Mouse (Mus musculus): Measurements from ENCODE around the gene Usp18. TPM values are rescaled to one million over a fixed set of nuclear protein-coding genes. Genes with fewer than 3 reads are reported as not detected.

The Usp18 gene
- polyA plus RNA-seq, 2 experiments: 2.9 to 5.4 TPM

GRCm38 (mm10) chr6:121232652-121233051 is 13.1 kb upstream of the Usp18 start:
- H3K27ac ChIP-seq: no peak overlapping the region
- H3K9ac ChIP-seq (replicated peaks): no peak overlapping the region
- H3K4me1 ChIP-seq (replicated peaks; ENCODE audit: control insufficient read depth in 2 of 2, insufficient read depth in 2 of 2, low read length in 1 of 2): no peaks in the 10 kb centered on the region
- no peak overlapping the region for H3K4me2 ChIP-seq (ENCODE audit: low read depth)
- TF ChIP-seq EP300 (IDR thresholded peaks at IDR 0.05; ENCODE audit: low read depth): no peak
- no peak for TF ChIP-seq CTCF (IDR thresholded peaks at IDR 0.05; ENCODE audit: low read depth)
- H3K4me3 ChIP-seq (ENCODE audit: insufficient read depth in 1 of 2, low read depth in 2 of 2, low read length in 2 of 2): no peak overlapping the region
- ATAC-seq (ENCODE audit: insufficient read depth) (no peak), DNase-seq (ENCODE audit: low read depth in 3 of 3, low spot score in 3 of 3) (no peak)
- H3K27me3 ChIP-seq (ENCODE audit: control insufficient read depth, insufficient read depth, low read length): no peaks in the 10 kb centered on the region
- H3K36me3 ChIP-seq (replicated peaks; ENCODE audit: control insufficient read depth, insufficient read depth, low read depth): no peaks in the 10 kb centered on the region
- WGBS (ENCODE audit: insufficient replicate concordance): 44% methylated on average over 1 of the region's 1 CpGs
- no peaks in the 10 kb centered on the region for H3K9me3 ChIP-seq (ENCODE audit: control insufficient read depth, low read length)

- 62% methylated on average over 2 of the region's 2 CpGs for WGBS (ENCODE audit: insufficient replicate concordance)
- Histone ChIP-seq H3K4me3 (ENCODE audit: insufficient read depth in 1 of 2, low read depth in 2 of 2, low read length in 2 of 2) (no peak overlapping the region), H3K27ac (no peak overlapping the region), H3K9me3 (ENCODE audit: control insufficient read depth, low read length) (no peaks in the 10 kb centered on the region), H3K4me1 (replicated peaks; ENCODE audit: control insufficient read depth in 2 of 2, insufficient read depth in 2 of 2, low read length in 1 of 2) (peaks cover 0 to 3% of the 10 kb centered on the region in 2 experiments; a peak in 2 of 4 replicates), H3K4me2 (ENCODE audit: low read depth) (no peak overlapping the region), H3K36me3 (replicated peaks; ENCODE audit: control insufficient read depth, insufficient read depth, low read depth) (no peaks in the 10 kb centered on the region), H3K27me3 (ENCODE audit: control insufficient read depth, insufficient read depth, low read length) (no peaks in the 10 kb centered on the region), H3K9ac (replicated peaks) (no peak overlapping the region)
- TF ChIP-seq CTCF (IDR thresholded peaks at IDR 0.05; ENCODE audit: low read depth) (no peak), EP300 (IDR thresholded peaks at IDR 0.05; ENCODE audit: low read depth) (no peak)
- DNase-seq (ENCODE audit: low read depth in 3 of 3, low spot score in 3 of 3) (no peak), ATAC-seq (ENCODE audit: insufficient read depth) (no peak)
These were observed 9.3 kb upstream of the Usp18 start for GRCm38 (mm10) chr6:121236386-121236785.

- DNase-seq (ENCODE audit: low read depth in 3 of 3, low spot score in 3 of 3) (no peak), ATAC-seq (ENCODE audit: insufficient read depth) (no peak)
- Histone ChIP-seq H3K9me3 (ENCODE audit: control insufficient read depth, low read length) (no peaks in the 10 kb centered on the region), H3K4me2 (ENCODE audit: low read depth) (no peak overlapping the region), H3K4me1 (replicated peaks; ENCODE audit: control insufficient read depth in 2 of 2, insufficient read depth in 2 of 2, low read length in 1 of 2) (peaks cover 0 to 8% of the 10 kb centered on the region in 2 experiments; a peak in 2 of 4 replicates), H3K27ac (no peak overlapping the region), H3K4me3 (ENCODE audit: insufficient read depth in 1 of 2, low read depth in 2 of 2, low read length in 2 of 2) (no peak overlapping the region), H3K27me3 (ENCODE audit: control insufficient read depth, insufficient read depth, low read length) (no peaks in the 10 kb centered on the region), H3K36me3 (replicated peaks; ENCODE audit: control insufficient read depth, insufficient read depth, low read depth) (no peaks in the 10 kb centered on the region), H3K9ac (replicated peaks) (no peak overlapping the region)
- WGBS (ENCODE audit: insufficient replicate concordance): 72% methylated on average over 4 of the region's 4 CpGs
- TF ChIP-seq CTCF (IDR thresholded peaks at IDR 0.05; ENCODE audit: low read depth) (no peak), EP300 (IDR thresholded peaks at IDR 0.05; ENCODE audit: low read depth) (no peak)
These were observed 7.5 kb upstream of the Usp18 start for GRCm38 (mm10) chr6:121238209-121238608.

GRCm38 (mm10) chr6:121241780-121242179 is 3.9 kb upstream of the Usp18 start:
- no peak for ATAC-seq (ENCODE audit: insufficient read depth)
- no peak overlapping the region for H3K27ac ChIP-seq
- no peaks in the 10 kb centered on the region for H3K27me3 ChIP-seq (ENCODE audit: control insufficient read depth, insufficient read depth, low read length)
- H3K36me3 ChIP-seq (replicated peaks; ENCODE audit: control insufficient read depth, insufficient read depth, low read depth): no peaks in the 10 kb centered on the region
- DNase-seq (ENCODE audit: low read depth in 3 of 3, low spot score in 3 of 3): no peak
- no peak for TF ChIP-seq CTCF (IDR thresholded peaks at IDR 0.05; ENCODE audit: low read depth)
- TF ChIP-seq EP300 (IDR thresholded peaks at IDR 0.05; ENCODE audit: low read depth): no peak
- H3K4me2 ChIP-seq (ENCODE audit: low read depth): no peak overlapping the region
- no peaks in the 10 kb centered on the region for H3K9me3 ChIP-seq (ENCODE audit: control insufficient read depth, low read length)
- 40% methylated on average over 2 of the region's 2 CpGs for WGBS (ENCODE audit: insufficient replicate concordance)
- H3K4me1 ChIP-seq (replicated peaks; ENCODE audit: control insufficient read depth in 2 of 2, insufficient read depth in 2 of 2, low read length in 1 of 2): peaks cover 2 to 15% of the 10 kb centered on the region in 2 experiments; a peak in 3 of 4 replicates
- H3K9ac ChIP-seq (replicated peaks): no peak overlapping the region
- no peak overlapping the region for H3K4me3 ChIP-seq (ENCODE audit: insufficient read depth in 1 of 2, low read depth in 2 of 2, low read length in 2 of 2)

GRCm38 (mm10) chr6:121243161-121243560 is 2.5 kb upstream of the Usp18 start:
- ATAC-seq (ENCODE audit: insufficient read depth) (no peak), DNase-seq (ENCODE audit: low read depth in 3 of 3, low spot score in 3 of 3) (no peak)
- Histone ChIP-seq H3K27ac (no peak overlapping the region), H3K4me3 (ENCODE audit: insufficient read depth in 1 of 2, low read depth in 2 of 2, low read length in 2 of 2) (no peak overlapping the region), H3K4me1 (replicated peaks; ENCODE audit: control insufficient read depth in 2 of 2, insufficient read depth in 2 of 2, low read length in 1 of 2) (peaks cover 5 to 19% of the 10 kb centered on the region in 2 experiments; a peak in 3 of 4 replicates), H3K9me3 (ENCODE audit: control insufficient read depth, low read length) (no peaks in the 10 kb centered on the region), H3K9ac (replicated peaks) (no peak overlapping the region), H3K27me3 (ENCODE audit: control insufficient read depth, insufficient read depth, low read length) (no peaks in the 10 kb centered on the region), H3K4me2 (ENCODE audit: low read depth) (no peak overlapping the region), H3K36me3 (replicated peaks; ENCODE audit: control insufficient read depth, insufficient read depth, low read depth) (no peaks in the 10 kb centered on the region)
- 48% methylated on average over 10 of the region's 10 CpGs for WGBS (ENCODE audit: insufficient replicate concordance)
- TF ChIP-seq CTCF (IDR thresholded peaks at IDR 0.05; ENCODE audit: low read depth): no peak
